In the genomic region with DNA sequence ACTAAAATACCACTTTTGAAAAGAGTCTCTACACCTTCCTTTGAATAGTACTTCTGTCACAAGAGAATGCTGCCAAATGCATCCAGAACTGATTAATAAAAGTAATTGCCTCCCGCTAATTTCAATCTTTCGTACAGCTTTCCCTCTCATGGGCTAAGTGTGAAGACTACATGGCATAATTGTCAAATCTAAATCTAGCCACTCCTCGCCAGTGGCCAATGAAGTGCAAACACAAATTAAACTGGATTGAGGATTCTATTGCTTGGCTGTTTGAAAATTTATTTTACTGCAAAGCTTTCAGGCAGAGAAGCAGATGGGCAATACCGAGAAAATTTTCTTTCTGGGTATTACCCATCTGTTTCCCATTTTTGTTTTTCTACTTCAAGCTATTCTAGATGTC, we compare ENCODE assay signal across 22 mouse cellular contexts. TPM values are rescaled to one million over a fixed set of nuclear protein-coding genes. Genes with fewer than 3 reads are reported as not detected.
DNase-seq lines count a peak whose midpoint lies in the region; ATAC-seq and TF ChIP-seq lines count a peak whose summit lies in the region.
"Had no signal": no experiment of that assay in that cellular context is flagged by ENCODE, and none has a peak within 500 bp of the region (broad histone marks: within the 10 kb centered on the region; RNA-seq: fewer than 3 reads in every experiment).

No protein-coding gene starts in this region.

- H3K4me2 ChIP-seq in forebrain, embryonic 15.5 days (replicated peaks), result no peak overlapping the region
- H3K4me2 ChIP-seq in neural tube, embryonic 14.5 days (ENCODE audit: low read depth, low read length), result no peak overlapping the region
- H3K4me2 ChIP-seq in neural tube, embryonic 15.5 days, result no peak overlapping the region
- H3K4me2 ChIP-seq: embryonic facial prominence, embryonic 13.5 days; heart, embryonic 12.5 days; midbrain, embryonic 15.5 days; neural tube, embryonic 12.5 days had no signal

- H3K4me1 ChIP-seq in forebrain, embryonic 15.5 days, result no peaks in the 10 kb centered on the region
- no peaks in the 10 kb centered on the region for H3K4me1 ChIP-seq in forebrain, embryonic 10.5 days
- H3K4me1 ChIP-seq in neural tube, embryonic 14.5 days (ENCODE audit: control insufficient read depth, insufficient read depth, low read length), result no peaks in the 10 kb centered on the region
- no peaks in the 10 kb centered on the region for H3K4me1 ChIP-seq in neural tube, embryonic 15.5 days
- H3K4me1 ChIP-seq: embryonic facial prominence, embryonic 13.5 days; hindbrain, embryonic 10.5 days; midbrain, embryonic 15.5 days; neural tube, embryonic 12.5 days had no signal

- H3K4me3 ChIP-seq in forebrain, embryonic 15.5 days, result no peak overlapping the region
- no peak overlapping the region for H3K4me3 ChIP-seq in forebrain, embryonic 10.5 days
- no peak overlapping the region for H3K4me3 ChIP-seq in neural tube, embryonic 14.5 days (ENCODE audit: low read depth, low read length)
- no peak overlapping the region for H3K4me3 ChIP-seq in neural tube, embryonic 15.5 days (replicated peaks)
- H3K4me3 ChIP-seq in layer of hippocampus, adult 2 months, result no peak overlapping the region
- H3K4me3 ChIP-seq: embryonic facial prominence, embryonic 13.5 days; erythroblast, embryonic 14.5 days; heart, embryonic 12.5 days; hindbrain, embryonic 10.5 days; midbrain, embryonic 15.5 days; neural tube, embryonic 12.5 days had no signal

- peak; percentile 76 for ATAC-seq in forebrain, embryonic 15.5 days (replicated peaks)
- peak; percentile 44; the same call in 1 of the 2 replicates for ATAC-seq in neural tube, embryonic 14.5 days (ENCODE audit: low read depth)
- no peak for ATAC-seq in neural tube, embryonic 15.5 days (ENCODE audit: low FRiP score)
- no peak for ATAC-seq in granulocyte monocyte progenitor cell, adult 5-6 weeks (replicated peaks; ENCODE audit: poor library complexity, severe bottlenecking)
- ATAC-seq: midbrain, embryonic 15.5 days had no signal

- DNase-seq in forebrain, embryonic 10.5 days (ENCODE audit: extremely low spot score, low spot score), result no peak
- DNase-seq in layer of hippocampus, adult 2 months (ENCODE audit: low spot score in 2 of 2), result peak; percentile 27 to 47
- DNase-seq in lung, postnatal 14 days, result no peak
- DNase-seq: adrenal gland, postnatal 25 days; cerebellum, adult 18-20 months; cerebellum, postnatal 25 days; gastrocnemius, postnatal 14 days; heart, adult 18-20 months; heart, postnatal 10 days; kidney, adult 11 months had no signal

- H3K36me3 ChIP-seq in forebrain, embryonic 15.5 days, result no peaks in the 10 kb centered on the region
- no peaks in the 10 kb centered on the region for H3K36me3 ChIP-seq in forebrain, embryonic 10.5 days (replicated peaks)
- no peaks in the 10 kb centered on the region for H3K36me3 ChIP-seq in neural tube, embryonic 14.5 days (ENCODE audit: control insufficient read depth, insufficient read depth, low read length)
- H3K36me3 ChIP-seq in neural tube, embryonic 15.5 days, result no peaks in the 10 kb centered on the region
- H3K36me3 ChIP-seq: embryonic facial prominence, embryonic 13.5 days; heart, embryonic 12.5 days; hindbrain, embryonic 10.5 days; midbrain, embryonic 15.5 days; neural tube, embryonic 12.5 days had no signal

- 43% methylated on average over 4 of the region's 4 CpGs for WGBS in forebrain, embryonic 15.5 days
- 90% methylated on average over 4 of the region's 4 CpGs for WGBS in forebrain, embryonic 10.5 days
- WGBS in neural tube, embryonic 14.5 days, result 67% methylated on average over 4 of the region's 4 CpGs
- WGBS in neural tube, embryonic 15.5 days, result 64% methylated on average over 4 of the region's 4 CpGs

- peak overlapping the region; percentile 40; the same call in 1 of the 2 replicates for H3K27ac ChIP-seq in forebrain, embryonic 15.5 days (replicated peaks)
- no peak overlapping the region for H3K27ac ChIP-seq in forebrain, embryonic 10.5 days
- no peak overlapping the region for H3K27ac ChIP-seq in neural tube, embryonic 14.5 days (ENCODE audit: low read depth, low read length)
- no peak overlapping the region for H3K27ac ChIP-seq in neural tube, embryonic 15.5 days (replicated peaks)
- H3K27ac ChIP-seq in layer of hippocampus, adult 2 months, result peak overlapping the region; percentile 74
- H3K27ac ChIP-seq: embryonic facial prominence, embryonic 13.5 days; hindbrain, embryonic 10.5 days; macrophage; midbrain, embryonic 15.5 days; neural tube, embryonic 12.5 days; stomach, postnatal 0 days had no signal

- H3K27me3 ChIP-seq in forebrain, embryonic 15.5 days, result no peaks in the 10 kb centered on the region
- no peaks in the 10 kb centered on the region for H3K27me3 ChIP-seq in forebrain, embryonic 10.5 days (ENCODE audit: poor library complexity, severe bottlenecking)
- H3K27me3 ChIP-seq in neural tube, embryonic 14.5 days (ENCODE audit: control insufficient read depth, insufficient read depth, low read length), result no peaks in the 10 kb centered on the region
- H3K27me3 ChIP-seq in neural tube, embryonic 15.5 days (replicated peaks), result no peaks in the 10 kb centered on the region
- H3K27me3 ChIP-seq: embryonic facial prominence, embryonic 13.5 days; heart, embryonic 12.5 days; midbrain, embryonic 15.5 days; neural tube, embryonic 12.5 days had no signal

- TF ChIP-seq CTCF in layer of hippocampus, adult 2 months (conservative IDR thresholded peaks at IDR 0.05), result no peak

- no peak overlapping the region for H3K9ac ChIP-seq in forebrain, embryonic 15.5 days (replicated peaks)
- no peak overlapping the region for H3K9ac ChIP-seq in neural tube, embryonic 14.5 days (replicated peaks; ENCODE audit: low read depth, low read length)
- no peak overlapping the region for H3K9ac ChIP-seq in neural tube, embryonic 15.5 days (replicated peaks)
- H3K9ac ChIP-seq: embryonic facial prominence, embryonic 13.5 days; heart, embryonic 12.5 days; midbrain, embryonic 15.5 days; neural tube, embryonic 12.5 days had no signal

- H3K9me3 ChIP-seq in forebrain, embryonic 15.5 days, result no peaks in the 10 kb centered on the region
- H3K9me3 ChIP-seq in forebrain, embryonic 10.5 days, result no peaks in the 10 kb centered on the region
- no peaks in the 10 kb centered on the region for H3K9me3 ChIP-seq in neural tube, embryonic 14.5 days (ENCODE audit: control insufficient read depth, low read length)
- H3K9me3 ChIP-seq in neural tube, embryonic 15.5 days (replicated peaks), result no peaks in the 10 kb centered on the region
- H3K9me3 ChIP-seq: embryonic facial prominence, embryonic 13.5 days; heart, embryonic 12.5 days; hindbrain, embryonic 10.5 days; midbrain, embryonic 15.5 days; neural tube, embryonic 12.5 days had no signal

RNA-seq across cellular contexts. Expression of a gene that starts 11.4 kb away (rescaled TPM):
- polyA plus RNA-seq in forebrain, embryonic 15.5 days (2015; fragmentation: Nextera tagmentation; extraction: Ambion mirVana), result 3.8 and 4.2 TPM in 2 replicates
- 5.4 and 6.0 TPM in 2 replicates for polyA plus RNA-seq in forebrain, embryonic 10.5 days (2016; fragmentation: Nextera tagmentation; extraction: Ambion mirVana)
- 0.86 and 10.3 TPM in 2 replicates for polyA plus RNA-seq in neural tube, embryonic 14.5 days (2014; fragmentation: Nextera tagmentation; extraction: Ambion mirVana)
- 4.5 and 7.3 TPM in 2 replicates for polyA plus RNA-seq in neural tube, embryonic 15.5 days (2015; fragmentation: Nextera tagmentation; extraction: Ambion mirVana)
- total RNA-seq in layer of hippocampus, adult 2 months (2021), result 10 to 100 TPM in 1 of 2 experiments, 1 to 10 TPM in 1; 8.3 to 11.1 TPM
- not detected in 2 replicates for total RNA-seq in granulocyte monocyte progenitor cell, adult 5-6 weeks (2014; fragmentation: Nextera tagmentation)
- total RNA-seq in granulocyte monocyte progenitor cell, adult 5-6 weeks (2017), result not detected in 2 replicates
- polyA plus RNA-seq: erythroblast, embryonic 14.5 days; macrophage had no signal

Comparison
In these comparisons a context has a peak if more than half of its experiments do, and no peak if none do; other contexts are left out.
1. ATAC-seq: peak in forebrain, embryonic 15.5 days (single experiment) and neural tube, embryonic 14.5 days (single experiment); none in neural tube, embryonic 15.5 days (single experiment) and granulocyte monocyte progenitor cell, adult 5-6 weeks (single experiment).
2. H3K27ac ChIP-seq: peak in forebrain, embryonic 15.5 days (single experiment) and layer of hippocampus, adult 2 months (single experiment); none in forebrain, embryonic 10.5 days (single experiment), neural tube, embryonic 14.5 days (single experiment) and neural tube, embryonic 15.5 days (single experiment).
3. DNase-seq: peak in layer of hippocampus, adult 2 months (2 of 2); none in forebrain, embryonic 10.5 days (single experiment) and lung, postnatal 14 days (single experiment).